Mouse (Mus musculus) spleen, adult 2 months (tissue): Measurements from ENCODE around the gene Asb2.

ENCODE experiments used
- CTCF ChIP-seq: fragments of 200-500 bp; IDR thresholded peaks from 2 replicates; pipeline ENCODE4 v1.5.1; 2011; ENCODE audit warnings: mild to moderate bottlenecking, inconsistent platforms; ENCODE audit not compliant: insufficient read depth, insufficient read length, insufficient replicate concordance; ENCODE audit errors: extremely low read depth
- POLR2A ChIP-seq: fragments of 200-500 bp; IDR thresholded peaks from 2 replicates; pipeline ENCODE4 v1.6.1; 2011; ENCODE audit warnings: low read depth, low read length, inconsistent platforms

DNA sequence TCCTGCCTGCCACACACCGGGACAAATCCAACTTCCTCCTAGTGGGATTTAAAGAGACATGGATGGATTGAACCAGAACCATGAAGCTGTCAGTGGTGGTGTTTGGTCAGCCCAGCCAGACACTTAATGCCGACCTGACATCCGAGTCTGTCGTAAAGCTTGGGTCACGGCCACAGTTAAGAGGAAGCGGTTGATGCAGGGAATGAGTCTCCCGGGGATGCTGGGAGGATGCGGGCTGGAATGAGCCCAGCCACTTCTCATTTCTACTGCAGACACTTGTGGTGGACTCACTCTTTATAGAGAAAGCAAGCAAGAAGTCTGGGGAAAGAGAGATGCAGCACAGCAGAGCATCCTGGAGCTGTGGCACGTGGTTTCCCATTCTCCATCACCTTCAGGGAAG is 55.3 kb downstream of the Asb2 start:
- TF ChIP-seq POLR2A: no peak
- TF ChIP-seq CTCF: no peak
